Mouse (Mus musculus) neural tube, embryonic 11.5 days (tissue): ENCODE measurements at regions not wholly inside any gene's neighbourhood (a gene's known extent, or its start where the extent isn't known, plus 50 kb on each side); places are given as distances from the start of the nearest gene placed in this dataset.

Source experiments
- ATAC-seq: fragments of 200-750 bp; cut with Nextera tagmentation; 2 replicates; pipeline ENCODE4 v1.8.0; 2017; ENCODE audit warnings: moderate number of reproducible peaks, mild to moderate bottlenecking, moderate TSS enrichment, moderate library complexity; ENCODE audit not compliant: insufficient read depth, low FRiP score, low TSS enrichment
- DNase-seq: peaks from one replicate; pipeline ENCODE4 v3.0.0-alpha.2; 2015; ENCODE audit warnings: low spot score
- H3K27ac ChIP-seq: fragments of 300-500 bp; sonication (generic); 2 replicates; pipeline ENCODE4 v1.5.1; 2014; ENCODE audit warnings: low read depth, mild to moderate bottlenecking, low read length
- H3K27me3 ChIP-seq: fragments of 300-500 bp; sonication (generic); 2 replicates; pipeline ENCODE4 v1.6.1; 2014; ENCODE audit warnings: mild to moderate bottlenecking, low read length, mixed read lengths; ENCODE audit not compliant: control insufficient read depth, insufficient read depth
- H3K36me3 ChIP-seq: fragments of 300-500 bp; sonication (generic); 2 replicates; pipeline ENCODE4 v1.6.1; 2014; ENCODE audit warnings: mild to moderate bottlenecking, low read length, moderate library complexity, mixed read lengths; ENCODE audit not compliant: control insufficient read depth, insufficient read depth
- H3K4me1 ChIP-seq: fragments of 300-500 bp; sonication (generic); 2 replicates; pipeline ENCODE4 v1.6.1; 2014; ENCODE audit warnings: low read length, mixed read lengths; ENCODE audit not compliant: control insufficient read depth, insufficient read depth
- H3K4me2 ChIP-seq: fragments of 300-500 bp; sonication (generic); 2 replicates; pipeline ENCODE4 v1.6.1; 2014; ENCODE audit warnings: low read depth, mild to moderate bottlenecking, moderate library complexity
- H3K4me3 ChIP-seq: fragments of 300-500 bp; sonication (generic); 2 replicates; pipeline ENCODE4 v1.5.1; 2014; ENCODE audit warnings: low read depth, low read length
- H3K9ac ChIP-seq: fragments of 300-500 bp; sonication (generic); 2 replicates; pipeline ENCODE4 v1.6.1; 2014; ENCODE audit warnings: mild to moderate bottlenecking, low read length
- H3K9me3 ChIP-seq: fragments of 300-500 bp; sonication (generic); 2 replicates; pipeline ENCODE4 v1.6.1; 2016; ENCODE audit warnings: low read length; ENCODE audit not compliant: control insufficient read depth
- WGBS: fragments of 180-500 bp; shearing (Covaris S2); extraction: QIAGEN DNeasy Blood & Tissue Kit; methylation state at CpG from one replicate; pipeline ENCODE4 v1.1.7; 2014; 5-methylcytosine and 5-hydroxymethylcytosine counted together

GRCm38 (mm10) chr6:51727191-51727590 is 203.5 kb downstream of the Snx10 start:
- no peak overlapping the region for H3K9ac ChIP-seq
- H3K4me3 ChIP-seq, result no peak overlapping the region
- no peaks in the 10 kb centered on the region for H3K9me3 ChIP-seq
- H3K4me2 ChIP-seq, result no peak overlapping the region
- 0 out of 2 replicates have a peak, but pooled peaks cover 4% of the 10 kb centered on the region for H3K4me1 ChIP-seq
- WGBS, result 87% methylated on average over 8 of the region's 8 CpGs
- DNase-seq, result no peak
- no peak overlapping the region for H3K27ac ChIP-seq
- no peak for ATAC-seq
- H3K27me3 ChIP-seq, result no peaks in the 10 kb centered on the region
- H3K36me3 ChIP-seq, result no peaks in the 10 kb centered on the region

- H3K9me3 ChIP-seq, result no peaks in the 10 kb centered on the region
- no peaks in the 10 kb centered on the region for H3K36me3 ChIP-seq
- no peak overlapping the region for H3K9ac ChIP-seq
- DNase-seq (no peak), ATAC-seq (no peak)
- WGBS, result 59% methylated on average over 10 of the region's 10 CpGs
- H3K27me3 ChIP-seq, result no peaks in the 10 kb centered on the region
- no peak overlapping the region for H3K27ac ChIP-seq
- 0 out of 2 replicates have a peak, but pooled peaks cover 4% of the 10 kb centered on the region for H3K4me1 ChIP-seq
- H3K4me2 ChIP-seq, result no peak overlapping the region
- H3K4me3 ChIP-seq, result no peak overlapping the region
These were observed 205.3 kb downstream of the Snx10 start for GRCm38 (mm10) chr6:51728816-51729562.

- no peak overlapping the region for H3K9ac ChIP-seq
- no peaks in the 10 kb centered on the region for H3K9me3 ChIP-seq
- H3K27me3 ChIP-seq, result no peaks in the 10 kb centered on the region
- ATAC-seq, result no peak
- WGBS, result 71% methylated on average over 17 of the region's 17 CpGs
- H3K36me3 ChIP-seq, result no peaks in the 10 kb centered on the region
- no peak overlapping the region for H3K4me3 ChIP-seq
- no peak overlapping the region for H3K27ac ChIP-seq
- H3K4me2 ChIP-seq, result no peak overlapping the region
- DNase-seq, result no peak
- 0 out of 2 replicates have a peak, but pooled peaks cover 4% of the 10 kb centered on the region for H3K4me1 ChIP-seq
These were observed 207.1 kb downstream of the Snx10 start for GRCm38 (mm10) chr6:51730564-51731351.

- Histone ChIP-seq H3K4me1 (0 out of 2 replicates have a peak, but pooled peaks cover 4% of the 10 kb centered on the region), H3K9ac (no peak overlapping the region), H3K9me3 (no peaks in the 10 kb centered on the region), H3K4me2 (no peak overlapping the region), H3K27me3 (no peaks in the 10 kb centered on the region), H3K4me3 (no peak overlapping the region), H3K36me3 (no peaks in the 10 kb centered on the region), H3K27ac (no peak overlapping the region)
- no peak for DNase-seq
- ATAC-seq, result no peak
- 74% methylated on average over 11 of the region's 11 CpGs for WGBS
These were observed 208.7 kb downstream of the Snx10 start for GRCm38 (mm10) chr6:51732298-51732895.

- Histone ChIP-seq H3K9me3 (no peaks in the 10 kb centered on the region), H3K4me3 (no peak overlapping the region), H3K4me1 (0 out of 2 replicates have a peak, but pooled peaks cover under 1% of the 10 kb centered on the region), H3K27me3 (no peaks in the 10 kb centered on the region), H3K36me3 (no peaks in the 10 kb centered on the region), H3K4me2 (no peak overlapping the region), H3K9ac (no peak overlapping the region), H3K27ac (no peak overlapping the region)
- no peak for ATAC-seq
- no peak for DNase-seq
- 70% methylated on average over 5 of the region's 5 CpGs for WGBS
These were observed 212.3 kb downstream of the Snx10 start for GRCm38 (mm10) chr6:51736051-51736450.

- Histone ChIP-seq H3K36me3 (no peaks in the 10 kb centered on the region), H3K4me1 (peaks cover 6% of the 10 kb centered on the region; the same call in 1 of the 2 replicates), H3K4me3 (no peak overlapping the region), H3K9ac (no peak overlapping the region), H3K27me3 (no peaks in the 10 kb centered on the region), H3K4me2 (no peak overlapping the region), H3K27ac (no peak overlapping the region), H3K9me3 (no peaks in the 10 kb centered on the region)
- ATAC-seq (no peak), DNase-seq (no peak)
- WGBS, result 78% methylated on average over 15 of the region's 15 CpGs
These were observed 219.5 kb downstream of the Snx10 start for GRCm38 (mm10) chr6:51743105-51743660.

- 47% methylated on average over 2 of the region's 2 CpGs for WGBS
- Histone ChIP-seq H3K4me3 (no peak overlapping the region), H3K27ac (no peak overlapping the region), H3K4me2 (no peak overlapping the region), H3K9ac (no peak overlapping the region), H3K36me3 (no peaks in the 10 kb centered on the region), H3K27me3 (no peaks in the 10 kb centered on the region), H3K9me3 (no peaks in the 10 kb centered on the region), H3K4me1 (peaks cover 6% of the 10 kb centered on the region; the same call in 1 of the 2 replicates)
- no peak for ATAC-seq
- DNase-seq, result no peak
These were observed 220.9 kb downstream of the Snx10 start for GRCm38 (mm10) chr6:51744607-51745006.

GRCm38 (mm10) chr6:51754239-51754681 is 230.6 kb downstream of the Snx10 start:
- Histone ChIP-seq H3K4me3 (no peak overlapping the region), H3K27ac (no peak overlapping the region), H3K4me2 (no peak overlapping the region), H3K4me1 (no peaks in the 10 kb centered on the region), H3K36me3 (no peaks in the 10 kb centered on the region), H3K27me3 (no peaks in the 10 kb centered on the region), H3K9me3 (no peaks in the 10 kb centered on the region), H3K9ac (no peak overlapping the region)
- DNase-seq (no peak), ATAC-seq (no peak)
- WGBS, result 62% methylated on average over 8 of the region's 8 CpGs
